Mouse (Mus musculus): ENCODE measurements around the gene St3gal5. TPM values are rescaled to one million over a fixed set of nuclear protein-coding genes. Genes with fewer than 3 reads are reported as not detected.
"Not testable (repeated sequence)": the region's sequence is repeated elsewhere in the genome, so short reads cannot be mapped to it uniquely, and the experiment has no call there.

Gene St3gal5
- polyA plus RNA-seq, 1 experiment from 2014 or later: 33.0 TPM

DNA sequence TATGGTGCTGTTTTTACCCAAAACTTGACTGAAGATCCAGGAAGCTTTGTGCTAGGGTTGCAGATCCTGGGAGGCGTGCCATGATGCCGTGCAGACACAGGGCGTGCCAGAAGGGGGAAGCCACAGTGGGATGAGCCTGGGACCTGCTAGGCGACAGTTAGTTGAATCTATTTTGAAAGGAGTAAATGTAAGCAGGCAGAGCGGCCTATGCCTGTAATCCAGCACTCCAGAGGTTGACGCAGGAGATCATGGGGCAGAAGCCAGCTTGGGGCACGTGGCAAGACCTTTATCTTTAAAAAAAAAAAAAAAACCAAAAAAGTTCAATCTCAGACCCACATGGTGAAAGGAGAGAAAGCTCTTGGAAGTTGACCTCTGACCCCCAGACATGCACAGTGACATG is 55.3 kb downstream of the St3gal5 start:
- H3K4me3 ChIP-seq (ENCODE audit: low read depth, low read length): no peak overlapping the region
- peaks cover 16% of the 10 kb centered on the region; the same call in 1 of the 2 replicates for H3K36me3 ChIP-seq (ENCODE audit: control insufficient read depth, insufficient read depth, low read length)
- DNase-seq (ENCODE audit: low spot score) (no peak), ATAC-seq (ENCODE audit: insufficient number of reproducible peaks, low FRiP score, low TSS enrichment, low read depth) (no peak)
- no peaks in the 10 kb centered on the region for H3K4me1 ChIP-seq (ENCODE audit: control insufficient read depth, insufficient read depth, low read length)
- H3K27ac ChIP-seq (replicated peaks; ENCODE audit: low read depth, low read length): no peak overlapping the region
- H3K9ac ChIP-seq (ENCODE audit: low read length): no peak overlapping the region
- H3K9me3 ChIP-seq (ENCODE audit: control insufficient read depth, low read length): peaks cover 3% of the 10 kb centered on the region; the same call in 1 of the 2 replicates
- no peaks in the 10 kb centered on the region for H3K27me3 ChIP-seq (ENCODE audit: control insufficient read depth, insufficient read depth, low read length)
- no peak overlapping the region for H3K4me2 ChIP-seq (ENCODE audit: low read depth, severe bottlenecking)
- 90% methylated on average over 7 of the region's 7 CpGs for WGBS

DNA sequence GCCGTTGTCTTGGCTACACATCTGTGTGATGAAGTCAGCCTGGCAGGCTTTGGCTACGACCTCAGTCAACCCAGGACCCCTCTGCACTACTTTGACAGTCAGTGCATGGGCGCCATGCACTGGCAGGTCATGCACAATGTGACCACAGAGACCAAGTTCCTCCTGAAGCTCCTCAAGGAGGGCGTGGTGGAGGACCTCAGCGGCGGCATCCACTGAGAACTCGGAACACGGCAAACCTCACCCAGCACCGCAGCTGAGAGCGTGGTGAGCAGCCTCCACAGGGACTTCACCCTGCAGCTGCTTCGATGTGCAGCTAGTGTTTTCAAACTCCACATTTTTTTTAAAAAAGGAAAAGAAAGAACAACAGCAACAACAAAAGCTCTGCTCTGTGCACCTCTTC is 56.1 kb downstream of the St3gal5 start:
- no peak overlapping the region for H3K9ac ChIP-seq (ENCODE audit: low read length)
- 90% methylated on average over 11 of the region's 11 CpGs for WGBS
- no peak overlapping the region for H3K4me3 ChIP-seq (ENCODE audit: low read depth, low read length)
- no peaks in the 10 kb centered on the region for H3K4me1 ChIP-seq (ENCODE audit: control insufficient read depth, insufficient read depth, low read length)
- no peaks in the 10 kb centered on the region for H3K27me3 ChIP-seq (ENCODE audit: control insufficient read depth, insufficient read depth, low read length)
- peaks cover 16% of the 10 kb centered on the region; the same call in 1 of the 2 replicates for H3K36me3 ChIP-seq (ENCODE audit: control insufficient read depth, insufficient read depth, low read length)
- H3K27ac ChIP-seq (replicated peaks; ENCODE audit: low read depth, low read length): no peak overlapping the region
- no peak overlapping the region for H3K4me2 ChIP-seq (ENCODE audit: low read depth, severe bottlenecking)
- DNase-seq (ENCODE audit: low spot score): no peak
- ATAC-seq (ENCODE audit: insufficient number of reproducible peaks, low FRiP score, low TSS enrichment, low read depth): no peak
- peaks cover 3% of the 10 kb centered on the region; the same call in 1 of the 2 replicates for H3K9me3 ChIP-seq (ENCODE audit: control insufficient read depth, low read length)

DNA sequence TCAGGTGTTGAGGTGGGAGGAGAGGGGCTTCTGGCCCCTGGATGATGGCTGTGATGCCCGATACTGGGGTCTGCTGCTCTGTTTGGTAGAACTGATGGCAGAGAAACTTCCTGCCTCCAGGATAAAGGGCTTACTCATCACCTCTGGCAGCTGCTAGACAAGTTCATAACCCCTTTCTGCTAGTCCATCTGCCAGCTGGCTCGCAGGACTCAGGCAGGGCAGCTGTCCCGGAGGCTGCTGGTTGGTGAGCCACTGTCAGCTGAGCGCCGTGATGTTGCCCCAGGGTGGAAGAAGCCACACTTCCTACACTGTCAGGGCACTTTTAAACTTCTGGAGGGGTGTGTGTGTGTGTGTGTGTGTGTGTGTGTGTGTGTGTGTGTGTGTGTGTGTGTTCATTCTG is 56.6 kb downstream of the St3gal5 start:
- not testable (repeated sequence) for H3K4me1 ChIP-seq (ENCODE audit: control insufficient read depth, insufficient read depth, low read length); H3K27ac ChIP-seq (replicated peaks; ENCODE audit: low read depth, low read length); DNase-seq (ENCODE audit: low spot score); H3K4me3 ChIP-seq (ENCODE audit: low read depth, low read length); H3K9me3 ChIP-seq (ENCODE audit: control insufficient read depth, low read length); H3K27me3 ChIP-seq (ENCODE audit: control insufficient read depth, insufficient read depth, low read length); ATAC-seq (ENCODE audit: insufficient number of reproducible peaks, low FRiP score, low TSS enrichment, low read depth); H3K9ac ChIP-seq (ENCODE audit: low read length); H3K4me2 ChIP-seq (ENCODE audit: low read depth, severe bottlenecking)
- H3K36me3 ChIP-seq (ENCODE audit: control insufficient read depth, insufficient read depth, low read length): peaks cover 12% of the 10 kb centered on the region; the same call in 1 of the 2 replicates
- 78% methylated on average over 5 of the region's 5 CpGs for WGBS

DNA sequence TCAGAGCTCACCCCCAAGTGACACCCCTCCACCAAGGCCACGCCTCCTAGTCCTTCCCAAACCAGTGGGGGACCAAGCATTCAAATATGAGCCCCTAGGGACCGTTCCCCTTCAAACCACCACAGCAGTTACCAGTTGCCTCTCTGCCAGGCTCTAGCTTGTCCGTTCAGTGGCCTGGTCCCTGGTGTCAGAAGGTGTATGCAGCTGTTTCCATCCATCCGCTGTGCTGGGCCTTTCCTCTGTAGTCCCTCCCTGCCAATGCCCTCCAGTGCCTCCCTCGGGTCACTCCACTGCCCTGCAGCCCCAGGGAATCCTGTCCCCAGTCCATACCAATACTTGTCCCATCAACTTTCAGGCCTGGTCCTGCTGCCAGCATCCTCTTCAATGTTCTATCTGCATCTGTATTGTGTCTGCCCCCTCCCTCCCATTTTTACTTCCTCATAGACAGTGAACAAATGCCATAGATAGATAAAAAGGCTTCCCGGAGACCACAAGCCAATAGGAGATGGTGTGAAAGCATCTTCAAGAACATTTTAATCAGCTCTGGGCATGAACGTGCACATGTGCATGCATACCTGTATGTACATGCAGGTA is 57.6 kb downstream of the St3gal5 start:
- ATAC-seq (ENCODE audit: insufficient number of reproducible peaks, low FRiP score, low TSS enrichment, low read depth) (no peak), DNase-seq (ENCODE audit: low spot score) (no peak)
- no peak overlapping the region for H3K9ac ChIP-seq (ENCODE audit: low read length)
- H3K27ac ChIP-seq (replicated peaks; ENCODE audit: low read depth, low read length): no peak overlapping the region
- no peaks in the 10 kb centered on the region for H3K27me3 ChIP-seq (ENCODE audit: control insufficient read depth, insufficient read depth, low read length)
- no peaks in the 10 kb centered on the region; the same call in 1 of the 2 replicates for H3K9me3 ChIP-seq (ENCODE audit: control insufficient read depth, low read length)
- no peaks in the 10 kb centered on the region for H3K4me1 ChIP-seq (ENCODE audit: control insufficient read depth, insufficient read depth, low read length)
- peaks cover 5% of the 10 kb centered on the region; the same call in 1 of the 2 replicates for H3K36me3 ChIP-seq (ENCODE audit: control insufficient read depth, insufficient read depth, low read length)
- H3K4me2 ChIP-seq (ENCODE audit: low read depth, severe bottlenecking): no peak overlapping the region
- no peak overlapping the region for H3K4me3 ChIP-seq (ENCODE audit: low read depth, low read length)
- WGBS: 89% methylated on average over 7 of the region's 7 CpGs

DNA sequence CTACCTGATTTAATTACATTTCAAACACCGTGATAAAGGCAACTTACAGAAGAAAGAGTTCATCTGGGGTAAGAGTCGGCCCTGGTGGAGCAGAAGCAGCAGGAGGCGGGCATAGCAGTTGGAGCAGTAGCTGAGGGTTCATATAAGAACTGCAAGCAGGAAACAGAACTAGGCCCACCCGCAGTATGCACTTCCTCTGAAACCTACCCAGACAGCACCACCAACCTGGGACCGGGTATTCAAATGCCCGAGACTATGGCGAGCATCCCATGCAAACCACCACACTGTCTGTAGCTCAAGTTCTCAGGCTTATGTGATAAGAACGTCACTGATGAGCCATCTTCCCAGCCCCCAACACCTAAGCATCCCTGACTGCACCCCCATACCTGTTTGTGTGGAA is 58.3 kb downstream of the St3gal5 start:
- H3K4me2 ChIP-seq (ENCODE audit: low read depth, severe bottlenecking): no peak overlapping the region
- ATAC-seq (ENCODE audit: insufficient number of reproducible peaks, low FRiP score, low TSS enrichment, low read depth): no peak

DNA sequence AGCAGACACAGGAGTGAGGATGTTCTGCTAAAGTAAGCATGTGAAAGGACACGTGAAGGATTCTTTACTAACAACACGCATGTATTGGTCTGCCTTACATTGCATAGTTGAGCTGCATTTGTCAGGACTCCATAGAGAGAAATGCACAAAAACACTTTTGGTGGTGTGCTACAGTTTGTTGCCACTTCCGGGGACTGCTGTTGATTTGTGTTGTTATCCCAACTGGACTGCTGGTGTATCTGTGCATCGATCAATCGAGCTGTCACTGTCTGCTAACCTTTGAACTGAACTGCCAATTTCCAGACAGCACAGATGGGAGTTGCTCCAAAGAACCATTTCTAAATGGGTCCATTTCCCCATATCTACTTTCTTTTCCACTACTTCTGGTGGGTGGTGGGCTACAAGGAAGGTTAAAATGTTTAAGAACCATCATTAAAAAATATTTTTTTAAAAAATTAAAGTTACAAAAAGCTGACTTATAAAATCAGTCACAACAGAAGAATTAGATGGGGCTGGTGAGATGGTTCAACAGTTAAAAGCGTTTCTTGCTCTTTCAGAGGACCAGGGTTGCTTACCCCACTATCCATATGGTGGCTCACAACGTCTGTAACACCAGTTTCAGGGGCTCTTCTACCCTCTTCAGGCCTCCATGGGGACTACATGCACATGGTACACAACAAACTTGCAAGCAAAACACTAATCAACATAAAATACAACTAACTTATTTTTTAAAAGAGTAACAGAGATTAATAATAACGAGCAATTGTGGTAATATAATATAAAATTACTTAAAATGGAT is 61.8 kb downstream of the St3gal5 start:
- H3K9me3 ChIP-seq (ENCODE audit: control insufficient read depth, low read length): no peaks in the 10 kb centered on the region
- H3K9ac ChIP-seq (ENCODE audit: low read length): no peak overlapping the region
- H3K27ac ChIP-seq (replicated peaks; ENCODE audit: low read depth, low read length): no peak overlapping the region
- H3K27me3 ChIP-seq (ENCODE audit: control insufficient read depth, insufficient read depth, low read length): no peaks in the 10 kb centered on the region
- peaks cover 3% of the 10 kb centered on the region; the same call in 1 of the 2 replicates for H3K36me3 ChIP-seq (ENCODE audit: control insufficient read depth, insufficient read depth, low read length)
- H3K4me3 ChIP-seq (ENCODE audit: low read depth, low read length): no peak overlapping the region
- no peak for ATAC-seq (ENCODE audit: insufficient number of reproducible peaks, low FRiP score, low TSS enrichment, low read depth)
- no peak for DNase-seq (ENCODE audit: low spot score)
- no peaks in the 10 kb centered on the region for H3K4me1 ChIP-seq (ENCODE audit: control insufficient read depth, insufficient read depth, low read length)
- 84% methylated on average over 8 of the region's 8 CpGs for WGBS
- no peak overlapping the region for H3K4me2 ChIP-seq (ENCODE audit: low read depth, severe bottlenecking)

More for the DNA sequence above, 58.3 kb downstream of the St3gal5 start:
- Histone ChIP-seq H3K4me1 (ENCODE audit: control insufficient read depth, insufficient read depth, low read length) (no peaks in the 10 kb centered on the region), H3K9me3 (ENCODE audit: control insufficient read depth, low read length) (no peaks in the 10 kb centered on the region), H3K27me3 (ENCODE audit: control insufficient read depth, insufficient read depth, low read length) (no peaks in the 10 kb centered on the region), H3K27ac (replicated peaks; ENCODE audit: low read depth, low read length) (no peak overlapping the region), H3K9ac (ENCODE audit: low read length) (no peak overlapping the region), H3K4me3 (ENCODE audit: low read depth, low read length) (no peak overlapping the region), H3K36me3 (ENCODE audit: control insufficient read depth, insufficient read depth, low read length) (peaks cover 5% of the 10 kb centered on the region; the same call in 1 of the 2 replicates)
- DNase-seq (ENCODE audit: low spot score): no peak
- WGBS: 88% methylated on average over 8 of the region's 8 CpGs

DNA sequence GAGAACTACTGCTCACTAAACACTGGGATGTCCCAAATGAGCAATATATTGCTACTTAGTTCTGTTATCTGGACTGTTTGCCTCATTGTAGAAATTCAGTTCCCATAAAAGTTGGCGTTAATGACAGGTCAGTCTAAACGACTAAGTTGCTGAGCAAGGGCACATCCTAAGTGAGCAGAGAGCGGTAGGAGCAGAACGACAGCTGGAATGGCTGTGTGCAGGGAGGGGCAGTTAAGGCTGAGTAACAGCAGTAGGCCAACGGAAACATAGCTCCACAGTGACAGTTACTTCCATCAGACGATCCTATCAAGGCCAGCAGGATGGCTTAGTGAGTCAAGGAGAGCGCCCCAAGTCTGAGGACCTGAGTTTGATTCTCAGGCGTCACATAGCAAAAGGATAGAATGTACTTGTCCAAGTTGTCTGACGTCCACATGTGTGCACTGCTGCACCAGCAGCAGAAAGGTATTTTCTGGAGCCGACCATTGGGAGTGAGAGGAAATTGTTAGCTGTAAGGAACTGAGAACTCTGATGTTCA is 62.5 kb downstream of the St3gal5 start:
- Histone ChIP-seq H3K9me3 (ENCODE audit: control insufficient read depth, low read length) (no peaks in the 10 kb centered on the region), H3K4me2 (ENCODE audit: low read depth, severe bottlenecking) (no peak overlapping the region), H3K4me3 (ENCODE audit: low read depth, low read length) (no peak overlapping the region), H3K36me3 (ENCODE audit: control insufficient read depth, insufficient read depth, low read length) (no peaks in the 10 kb centered on the region), H3K9ac (ENCODE audit: low read length) (no peak overlapping the region), H3K27ac (replicated peaks; ENCODE audit: low read depth, low read length) (no peak overlapping the region), H3K27me3 (ENCODE audit: control insufficient read depth, insufficient read depth, low read length) (no peaks in the 10 kb centered on the region), H3K4me1 (ENCODE audit: control insufficient read depth, insufficient read depth, low read length) (no peaks in the 10 kb centered on the region)
- 62% methylated on average over 10 of the region's 10 CpGs for WGBS
- ATAC-seq (ENCODE audit: insufficient number of reproducible peaks, low FRiP score, low TSS enrichment, low read depth) (no peak), DNase-seq (ENCODE audit: low spot score) (no peak)

DNA sequence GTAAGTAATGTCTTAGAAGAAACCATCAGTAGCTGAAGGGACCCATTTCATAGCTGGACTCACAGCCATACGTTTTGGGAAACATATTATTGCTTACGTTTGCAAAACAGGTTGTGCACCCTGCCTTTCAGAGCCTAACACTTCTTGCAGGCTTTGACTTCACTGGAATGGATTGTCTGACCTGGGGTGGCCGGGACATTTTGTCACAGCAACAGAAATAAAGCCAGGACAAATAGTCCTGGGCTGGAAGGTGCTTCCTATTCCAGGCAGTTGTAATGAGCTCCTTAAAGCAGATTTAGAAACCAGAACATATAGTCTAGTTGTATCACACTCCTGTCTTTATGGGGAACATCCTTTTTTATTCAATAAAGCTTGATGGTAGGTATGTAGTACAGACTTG is 63.6 kb downstream of the St3gal5 start:
- no peak overlapping the region for H3K9ac ChIP-seq (ENCODE audit: low read length)
- H3K9me3 ChIP-seq (ENCODE audit: control insufficient read depth, low read length): no peaks in the 10 kb centered on the region
- no peaks in the 10 kb centered on the region for H3K27me3 ChIP-seq (ENCODE audit: control insufficient read depth, insufficient read depth, low read length)
- no peaks in the 10 kb centered on the region for H3K36me3 ChIP-seq (ENCODE audit: control insufficient read depth, insufficient read depth, low read length)
- H3K4me3 ChIP-seq (ENCODE audit: low read depth, low read length): no peak overlapping the region
- DNase-seq (ENCODE audit: low spot score) (no peak), ATAC-seq (ENCODE audit: insufficient number of reproducible peaks, low FRiP score, low TSS enrichment, low read depth) (no peak)
- no peak overlapping the region for H3K4me2 ChIP-seq (ENCODE audit: low read depth, severe bottlenecking)
- WGBS: 89% methylated on average over 3 of the region's 3 CpGs
- H3K4me1 ChIP-seq (ENCODE audit: control insufficient read depth, insufficient read depth, low read length): no peaks in the 10 kb centered on the region
- H3K27ac ChIP-seq (replicated peaks; ENCODE audit: low read depth, low read length): no peak overlapping the region

All from limb, embryonic 11.5 days (tissue).